Mouse (Mus musculus): Measurements from ENCODE around the gene Ipo4.

- TF ChIP-seq FLI1 (IDR thresholded peaks at IDR 0.05; ENCODE audit: low read length) (no peak), GATA1 (IDR thresholded peaks at IDR 0.05; ENCODE audit: borderline replicate concordance, low read length) (no peak)
Observed at GRCm38 (mm10) chr14:55637795-55638194, 2.0 kb upstream of the Ipo4 start, which contains the start of gene Gm49378.

Data from megakaryocyte, embryonic 14.5 days (primary cell).